Mouse (Mus musculus): Measurements from ENCODE around the gene Tcp11l2. TPM values are rescaled to one million over a fixed set of nuclear protein-coding genes. Genes with fewer than 3 reads are reported as not detected.

Gene Tcp11l2
- polyA plus RNA-seq, 1 experiment from 2014 or later, result 16.3 TPM

DNA sequence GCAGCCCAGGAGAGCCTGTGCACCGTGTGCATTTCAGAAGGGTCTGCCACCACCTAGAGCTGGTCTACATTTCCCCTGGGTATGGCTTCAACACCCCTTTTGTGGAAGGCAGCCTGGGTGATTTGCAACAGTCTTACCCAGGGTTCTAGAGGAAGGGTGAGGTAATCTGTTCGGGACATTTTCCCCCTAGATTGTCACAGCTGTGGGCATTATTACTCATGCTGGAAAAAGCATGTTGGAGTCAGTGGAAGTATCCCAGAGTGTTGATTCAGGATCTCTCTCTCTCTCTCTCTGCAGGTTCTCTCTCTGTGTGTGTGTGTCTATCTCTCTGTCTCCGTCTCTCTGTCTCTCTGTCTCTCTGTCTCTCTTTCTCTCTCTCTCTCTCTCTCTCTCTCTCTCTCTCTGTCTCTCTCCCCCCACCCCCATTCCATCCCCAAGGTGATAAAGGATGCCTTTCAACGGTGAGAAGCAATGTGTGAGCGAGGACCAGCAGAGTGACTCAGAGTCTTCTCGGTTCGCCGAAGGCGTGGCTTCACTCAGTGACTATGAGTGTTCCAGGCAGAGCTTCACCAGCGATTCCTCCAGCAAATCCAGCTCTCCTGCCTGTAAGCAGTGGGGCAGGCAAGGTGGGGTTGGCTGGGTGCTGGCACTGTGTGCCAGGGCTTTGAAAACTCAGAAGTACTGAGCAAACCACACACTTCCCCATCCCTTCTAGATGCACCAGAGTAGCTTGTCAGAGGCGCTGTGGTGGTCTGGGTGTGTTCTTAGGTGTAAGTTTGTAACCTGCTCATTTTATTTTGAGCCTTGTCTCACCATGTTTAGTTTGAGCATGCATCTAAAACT is 8.2 kb downstream of the Tcp11l2 start:
- H3K9ac ChIP-seq (ENCODE audit: low read length), result no peak overlapping the region
- H3K36me3 ChIP-seq (ENCODE audit: control insufficient read depth, insufficient read depth, low read length), result no peaks in the 10 kb centered on the region
- H3K27me3 ChIP-seq (ENCODE audit: control insufficient read depth, insufficient read depth, low read length), result no peaks in the 10 kb centered on the region
- H3K9me3 ChIP-seq (ENCODE audit: control insufficient read depth, low read length), result no peaks in the 10 kb centered on the region
- ATAC-seq (ENCODE audit: low FRiP score, low TSS enrichment), result 0 out of 2 replicates have a peak, but pooled peaks have one; percentile 40
- TF ChIP-seq CTCF (IDR thresholded peaks at IDR 0.05; ENCODE audit: low read depth) (no peak), EP300 (optimal IDR thresholded peaks at IDR 0.05) (no peak)
- H3K4me1 ChIP-seq (replicated peaks; ENCODE audit: control insufficient read depth, insufficient read depth), result no peaks in the 10 kb centered on the region
- H3K4me2 ChIP-seq (replicated peaks; ENCODE audit: low read depth), result no peak overlapping the region
- DNase-seq (ENCODE audit: low spot score), result peak; percentile 20
- H3K4me3 ChIP-seq (ENCODE audit: low read depth, low read length), result no peak overlapping the region
- H3K27ac ChIP-seq (replicated peaks), result no peak overlapping the region
- 50% methylated on average over 11 of the region's 11 CpGs for WGBS

DNA sequence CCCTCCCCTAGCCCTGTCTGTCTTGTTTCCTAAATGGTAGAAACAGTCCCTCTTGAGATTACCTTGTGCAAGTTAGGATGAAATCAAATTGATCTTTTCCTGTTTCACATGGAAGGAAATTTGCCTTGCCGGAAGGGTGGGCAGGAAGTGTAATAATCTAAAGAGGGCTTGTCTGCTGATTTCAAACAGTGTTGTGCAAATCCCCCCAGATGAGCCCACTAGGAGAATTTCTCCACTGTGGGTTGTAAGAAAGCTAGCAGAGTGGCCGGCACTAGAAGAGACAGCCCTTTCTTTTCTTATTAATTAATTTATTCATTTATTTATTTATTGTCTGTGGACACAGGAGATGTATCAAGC is 8.8 kb downstream of the Tcp11l2 start:
- no peak overlapping the region for H3K9ac ChIP-seq (ENCODE audit: low read length)
- H3K4me2 ChIP-seq (replicated peaks; ENCODE audit: low read depth), result no peak overlapping the region
- WGBS, result 84% methylated on average over 2 of the region's 2 CpGs
- H3K27ac ChIP-seq (replicated peaks), result no peak overlapping the region
- DNase-seq (ENCODE audit: low spot score), result no peak
- no peak for ATAC-seq (ENCODE audit: low FRiP score, low TSS enrichment)
- no peaks in the 10 kb centered on the region for H3K4me1 ChIP-seq (replicated peaks; ENCODE audit: control insufficient read depth, insufficient read depth)
- peaks cover 5% of the 10 kb centered on the region; the same call in 1 of the 2 replicates for H3K36me3 ChIP-seq (ENCODE audit: control insufficient read depth, insufficient read depth, low read length)
- TF ChIP-seq CTCF (IDR thresholded peaks at IDR 0.05; ENCODE audit: low read depth) (no peak), EP300 (optimal IDR thresholded peaks at IDR 0.05) (no peak)
- H3K4me3 ChIP-seq (ENCODE audit: low read depth, low read length), result no peak overlapping the region
- no peaks in the 10 kb centered on the region for H3K27me3 ChIP-seq (ENCODE audit: control insufficient read depth, insufficient read depth, low read length)
- no peaks in the 10 kb centered on the region for H3K9me3 ChIP-seq (ENCODE audit: control insufficient read depth, low read length)

DNA sequence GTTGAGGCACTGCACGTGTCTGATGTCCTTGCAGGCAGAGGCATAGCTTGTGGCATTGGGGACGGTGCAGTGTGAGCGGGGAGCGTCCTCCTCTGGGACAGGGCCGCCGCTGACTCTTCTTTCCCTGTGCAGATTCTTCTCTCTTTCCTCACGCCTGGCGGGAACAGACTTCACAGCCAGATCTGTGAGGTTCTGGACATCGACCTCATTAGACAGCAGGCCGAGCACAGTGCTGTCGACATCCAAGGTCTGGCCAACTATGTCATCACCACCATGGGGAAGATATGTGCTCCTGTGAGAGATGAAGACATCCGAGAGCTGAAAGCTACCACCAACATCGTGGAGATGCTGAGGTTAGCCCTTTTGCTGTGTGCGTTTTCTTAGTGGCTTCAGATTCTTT is 14.5 kb downstream of the Tcp11l2 start:
- Histone ChIP-seq H3K9ac (ENCODE audit: low read length) (no peak overlapping the region), H3K4me3 (ENCODE audit: low read depth, low read length) (no peak overlapping the region), H3K27me3 (ENCODE audit: control insufficient read depth, insufficient read depth, low read length) (no peaks in the 10 kb centered on the region), H3K27ac (replicated peaks) (no peak overlapping the region), H3K36me3 (ENCODE audit: control insufficient read depth, insufficient read depth, low read length) (peaks cover 18% of the 10 kb centered on the region), H3K4me1 (replicated peaks; ENCODE audit: control insufficient read depth, insufficient read depth) (no peaks in the 10 kb centered on the region), H3K9me3 (ENCODE audit: control insufficient read depth, low read length) (no peaks in the 10 kb centered on the region), H3K4me2 (replicated peaks; ENCODE audit: low read depth) (no peak overlapping the region)
- no peak for DNase-seq (ENCODE audit: low spot score)
- TF ChIP-seq CTCF (IDR thresholded peaks at IDR 0.05; ENCODE audit: low read depth) (no peak), EP300 (optimal IDR thresholded peaks at IDR 0.05) (no peak)
- WGBS, result 85% methylated on average over 14 of the region's 14 CpGs
- ATAC-seq (ENCODE audit: low FRiP score, low TSS enrichment), result no peak

DNA sequence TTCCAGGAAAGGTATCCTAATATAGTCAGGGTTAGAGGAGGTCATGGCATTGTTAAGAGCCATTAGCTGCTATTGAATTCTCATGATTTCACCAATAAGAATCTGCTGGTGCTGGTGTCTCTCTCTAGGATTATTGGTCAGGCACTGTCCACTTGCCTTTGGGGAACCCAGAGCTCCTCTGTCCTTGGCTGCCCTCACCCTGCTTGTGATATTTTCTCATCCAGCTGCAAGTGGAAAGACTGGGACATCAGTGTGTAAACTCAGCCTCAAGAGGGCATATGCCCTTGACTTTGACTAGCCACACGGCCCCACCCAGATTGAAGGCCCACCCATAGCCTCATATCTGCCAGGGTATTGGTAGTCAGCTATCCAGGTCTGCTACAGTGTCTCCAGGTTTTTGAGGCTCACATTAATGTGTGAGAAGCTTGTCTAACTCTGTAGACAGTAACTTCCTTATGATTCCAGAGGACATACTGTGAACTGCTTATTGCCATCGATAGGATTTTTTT is 15.3 kb downstream of the Tcp11l2 start:
- WGBS, result 76% methylated on average over 2 of the region's 2 CpGs
- no peak for ATAC-seq (ENCODE audit: low FRiP score, low TSS enrichment)
- TF ChIP-seq CTCF (IDR thresholded peaks at IDR 0.05; ENCODE audit: low read depth), result no peak
- TF ChIP-seq EP300 (optimal IDR thresholded peaks at IDR 0.05), result no peak

DNA sequence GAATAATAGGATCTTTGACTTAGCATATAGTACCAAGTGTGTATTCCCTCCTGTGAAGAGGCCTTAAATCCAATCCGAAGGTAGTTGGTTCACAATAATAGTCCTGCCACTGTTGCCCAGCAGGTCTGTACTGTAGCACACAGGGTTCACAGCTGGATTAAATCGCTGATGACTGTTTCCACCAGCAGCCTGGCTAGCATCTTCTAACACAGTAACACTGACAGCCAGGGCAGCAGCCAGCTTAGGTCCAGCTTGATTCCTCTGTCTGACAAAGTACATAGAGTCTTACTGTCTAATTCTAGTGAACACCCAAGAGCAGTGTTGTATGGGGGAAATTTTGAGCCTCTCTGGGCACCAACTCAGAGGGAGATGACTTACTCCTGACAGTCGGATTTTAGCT is 16.3 kb downstream of the Tcp11l2 start:
- no peak overlapping the region for H3K27ac ChIP-seq (replicated peaks)
- no peaks in the 10 kb centered on the region for H3K9me3 ChIP-seq (ENCODE audit: control insufficient read depth, low read length)
- no peak for TF ChIP-seq EP300 (optimal IDR thresholded peaks at IDR 0.05)
- no peak for TF ChIP-seq CTCF (IDR thresholded peaks at IDR 0.05; ENCODE audit: low read depth)
- H3K9ac ChIP-seq (ENCODE audit: low read length), result no peak overlapping the region
- no peak for DNase-seq (ENCODE audit: low spot score)
- H3K4me2 ChIP-seq (replicated peaks; ENCODE audit: low read depth), result no peak overlapping the region
- no peak overlapping the region for H3K4me3 ChIP-seq (ENCODE audit: low read depth, low read length)
- H3K36me3 ChIP-seq (ENCODE audit: control insufficient read depth, insufficient read depth, low read length), result peaks cover 18% of the 10 kb centered on the region
- H3K27me3 ChIP-seq (ENCODE audit: control insufficient read depth, insufficient read depth, low read length), result no peaks in the 10 kb centered on the region
- ATAC-seq (ENCODE audit: low FRiP score, low TSS enrichment), result no peak
- 55% methylated on average over 3 of the region's 3 CpGs for WGBS
- no peaks in the 10 kb centered on the region for H3K4me1 ChIP-seq (replicated peaks; ENCODE audit: control insufficient read depth, insufficient read depth)

More for the DNA sequence above, 15.3 kb downstream of the Tcp11l2 start:
- Histone ChIP-seq H3K4me2 (replicated peaks; ENCODE audit: low read depth) (no peak overlapping the region), H3K27ac (replicated peaks) (no peak overlapping the region), H3K4me1 (replicated peaks; ENCODE audit: control insufficient read depth, insufficient read depth) (no peaks in the 10 kb centered on the region), H3K9me3 (ENCODE audit: control insufficient read depth, low read length) (no peaks in the 10 kb centered on the region), H3K36me3 (ENCODE audit: control insufficient read depth, insufficient read depth, low read length) (peaks cover 18% of the 10 kb centered on the region), H3K4me3 (ENCODE audit: low read depth, low read length) (no peak overlapping the region), H3K9ac (ENCODE audit: low read length) (no peak overlapping the region), H3K27me3 (ENCODE audit: control insufficient read depth, insufficient read depth, low read length) (no peaks in the 10 kb centered on the region)
- no peak for DNase-seq (ENCODE audit: low spot score)

DNA sequence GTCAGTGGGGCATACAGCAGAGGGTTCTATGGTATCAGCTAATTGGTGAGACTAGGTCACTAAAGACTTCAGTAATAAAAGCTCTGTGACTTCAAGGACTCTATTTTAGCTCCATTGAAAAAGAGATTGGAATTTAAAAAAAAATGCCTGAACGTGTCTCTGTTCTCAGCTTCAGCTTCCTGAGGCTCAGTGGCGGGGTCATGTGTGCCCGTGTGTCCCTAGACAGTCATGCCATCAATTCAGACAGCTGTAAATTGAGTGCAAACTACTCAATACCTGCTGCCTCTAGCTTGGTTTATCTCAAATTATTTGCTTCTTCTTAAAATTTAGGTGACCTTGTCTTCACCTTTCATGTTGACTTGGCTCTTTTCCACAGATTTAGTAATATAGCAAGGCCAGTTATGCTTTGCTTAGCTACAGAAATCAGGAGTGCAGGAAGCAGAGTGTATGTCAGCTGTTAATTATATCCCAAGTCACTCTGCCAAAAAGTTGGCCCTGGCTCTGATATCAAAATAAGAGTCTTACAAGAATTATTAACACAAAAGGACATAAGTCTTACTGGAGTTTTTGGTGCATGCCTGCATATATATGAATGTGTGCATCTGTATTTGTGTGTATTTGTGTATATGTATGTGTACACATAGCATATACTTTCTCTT is 20.8 kb downstream of the Tcp11l2 start:
- H3K9ac ChIP-seq (ENCODE audit: low read length), result no peak overlapping the region
- TF ChIP-seq EP300 (optimal IDR thresholded peaks at IDR 0.05) (no peak), CTCF (IDR thresholded peaks at IDR 0.05; ENCODE audit: low read depth) (no peak)
- no peak overlapping the region for H3K4me3 ChIP-seq (ENCODE audit: low read depth, low read length)
- DNase-seq (ENCODE audit: low spot score), result no peak
- 32% methylated on average over 3 of the region's 3 CpGs for WGBS
- H3K27me3 ChIP-seq (ENCODE audit: control insufficient read depth, insufficient read depth, low read length), result no peaks in the 10 kb centered on the region
- H3K9me3 ChIP-seq (ENCODE audit: control insufficient read depth, low read length), result no peaks in the 10 kb centered on the region
- no peak overlapping the region for H3K27ac ChIP-seq (replicated peaks)
- H3K4me2 ChIP-seq (replicated peaks; ENCODE audit: low read depth), result no peak overlapping the region
- ATAC-seq (ENCODE audit: low FRiP score, low TSS enrichment), result no peak
- no peaks in the 10 kb centered on the region for H3K4me1 ChIP-seq (replicated peaks; ENCODE audit: control insufficient read depth, insufficient read depth)
- peaks cover 2% of the 10 kb centered on the region; the same call in 1 of the 2 replicates for H3K36me3 ChIP-seq (ENCODE audit: control insufficient read depth, insufficient read depth, low read length)

All from stomach, postnatal 0 days (tissue).